Mouse (Mus musculus) cerebellum, adult 11 months (tissue): ENCODE data around the gene Rbks.
"Not testable (repeated sequence)": the region's sequence is repeated elsewhere in the genome, so short reads cannot be mapped to it uniquely, and the experiment has no call there.

Source experiments
- DNase-seq: peaks from one replicate; pipeline ENCODE4 v3.0.0; 2022

The Rbks gene

GRCm38 (mm10) chr5:31673431-31673830, 24.0 kb downstream of the Rbks start:
- DNase-seq: no peak

- no peak for DNase-seq
Observed at GRCm38 (mm10) chr5:31671137-31671536, 26.3 kb downstream of the Rbks start.

- DNase-seq: no peak
Observed at GRCm38 (mm10) chr5:31669984-31670383, 27.4 kb downstream of the Rbks start.

GRCm38 (mm10) chr5:31668325-31668968, 29.0 kb downstream of the Rbks start:
- no peak for DNase-seq

GRCm38 (mm10) chr5:31666176-31666575, 31.3 kb downstream of the Rbks start:
- no peak for DNase-seq

GRCm38 (mm10) chr5:31655688-31656190, 41.7 kb downstream of the Rbks start:
- no peak for DNase-seq

- DNase-seq: no peak
Observed at GRCm38 (mm10) chr5:31650518-31651288, 46.7 kb downstream of the Rbks start.

- DNase-seq: no peak
Observed at GRCm38 (mm10) chr5:31647327-31647726, 50.1 kb downstream of the Rbks start.

GRCm38 (mm10) chr5:31646574-31646973, 50.9 kb downstream of the Rbks start:
- no peak for DNase-seq

GRCm38 (mm10) chr5:31645798-31646197, 51.6 kb downstream of the Rbks start:
- no peak for DNase-seq

GRCm38 (mm10) chr5:31644847-31645246, 52.6 kb downstream of the Rbks start:
- no peak for DNase-seq

- DNase-seq: no peak
Observed at GRCm38 (mm10) chr5:31644272-31644671, 53.2 kb downstream of the Rbks start.

GRCm38 (mm10) chr5:31642300-31642699, 55.1 kb downstream of the Rbks start:
- DNase-seq: no peak

- no peak for DNase-seq
Observed at GRCm38 (mm10) chr5:31640542-31640941, 56.9 kb downstream of the Rbks start.

- DNase-seq: no peak
Observed at GRCm38 (mm10) chr5:31636636-31637253, 60.7 kb downstream of the Rbks start.

- DNase-seq: no peak
Observed at GRCm38 (mm10) chr5:31634679-31635078, 62.7 kb downstream of the Rbks start.

- DNase-seq: no peak
Observed at GRCm38 (mm10) chr5:31634161-31634560, 63.3 kb downstream of the Rbks start.

- DNase-seq: not testable (repeated sequence)
Observed at GRCm38 (mm10) chr5:31631169-31631568, 66.3 kb downstream of the Rbks start.

- no peak for DNase-seq
Observed at GRCm38 (mm10) chr5:31630064-31630463, 67.4 kb downstream of the Rbks start.

GRCm38 (mm10) chr5:31628555-31628954, 68.9 kb downstream of the Rbks start:
- DNase-seq: no peak

- DNase-seq: no peak
Observed at GRCm38 (mm10) chr5:31627562-31628526, 69.6 kb downstream of the Rbks start.

- no peak for DNase-seq
Observed at GRCm38 (mm10) chr5:31627117-31627516, 70.3 kb downstream of the Rbks start.

GRCm38 (mm10) chr5:31620326-31620725, 77.1 kb downstream of the Rbks start:
- DNase-seq: no peak
